Mouse (Mus musculus): ENCODE measurements around the gene Hscb. TPM values are rescaled to one million over a fixed set of nuclear protein-coding genes. Genes with fewer than 3 reads are reported as not detected.

Gene Hscb
- polyA plus RNA-seq, 1 experiment from 2014 or later: 30.2 TPM

- no peaks in the 10 kb centered on the region for H3K9me3 ChIP-seq (replicated peaks; ENCODE audit: control insufficient read depth, low read length)
- ATAC-seq (replicated peaks; ENCODE audit: insufficient number of reproducible peaks, low FRiP score, low TSS enrichment): no peak
- H3K36me3 ChIP-seq (ENCODE audit: control insufficient read depth, insufficient read depth, low read length): peaks cover 12% of the 10 kb centered on the region
- no peak overlapping the region for H3K27ac ChIP-seq (ENCODE audit: low read depth, low read length)
- H3K4me3 ChIP-seq (ENCODE audit: low read depth, low read length): no peak overlapping the region
- WGBS (ENCODE audit: insufficient replicate concordance): 78% methylated on average over 4 of the region's 4 CpGs
- peaks cover 7% of the 10 kb centered on the region; the same call in 1 of the 2 replicates for H3K4me1 ChIP-seq (ENCODE audit: control insufficient read depth, insufficient read depth, low read length)
- no peaks in the 10 kb centered on the region for H3K27me3 ChIP-seq (ENCODE audit: control insufficient read depth, insufficient read depth, low read length)
- no peak overlapping the region for H3K9ac ChIP-seq (ENCODE audit: low read depth, low read length)
- no peak overlapping the region for H3K4me2 ChIP-seq
Measured at GRCm38 (mm10) chr5:110802186-110802585, 37.4 kb downstream of the Hscb start.

- 0 out of 2 replicates have a peak, but pooled peaks cover 3% of the 10 kb centered on the region for H3K4me1 ChIP-seq (ENCODE audit: control insufficient read depth, insufficient read depth, low read length)
- H3K9ac ChIP-seq (ENCODE audit: low read depth, low read length): no peak overlapping the region
- peaks cover 18% of the 10 kb centered on the region for H3K36me3 ChIP-seq (ENCODE audit: control insufficient read depth, insufficient read depth, low read length)
- ATAC-seq (replicated peaks; ENCODE audit: insufficient number of reproducible peaks, low FRiP score, low TSS enrichment): no peak
- H3K4me3 ChIP-seq (ENCODE audit: low read depth, low read length): no peak overlapping the region
- no peaks in the 10 kb centered on the region for H3K27me3 ChIP-seq (ENCODE audit: control insufficient read depth, insufficient read depth, low read length)
- no peaks in the 10 kb centered on the region for H3K9me3 ChIP-seq (replicated peaks; ENCODE audit: control insufficient read depth, low read length)
- H3K27ac ChIP-seq (ENCODE audit: low read depth, low read length): no peak overlapping the region
- WGBS (ENCODE audit: insufficient replicate concordance): 84% methylated on average over 3 of the region's 3 CpGs
- H3K4me2 ChIP-seq: no peak overlapping the region
Measured at GRCm38 (mm10) chr5:110801036-110801624, 38.4 kb downstream of the Hscb start.

- no peaks in the 10 kb centered on the region for H3K4me1 ChIP-seq (ENCODE audit: control insufficient read depth, insufficient read depth, low read length)
- no peak overlapping the region for H3K27ac ChIP-seq (ENCODE audit: low read depth, low read length)
- WGBS (ENCODE audit: insufficient replicate concordance): 68% methylated on average over 4 of the region's 4 CpGs
- no peak for ATAC-seq (replicated peaks; ENCODE audit: insufficient number of reproducible peaks, low FRiP score, low TSS enrichment)
- no peak overlapping the region for H3K9ac ChIP-seq (ENCODE audit: low read depth, low read length)
- no peaks in the 10 kb centered on the region for H3K27me3 ChIP-seq (ENCODE audit: control insufficient read depth, insufficient read depth, low read length)
- H3K4me2 ChIP-seq: no peak overlapping the region
- peaks cover 46% of the 10 kb centered on the region for H3K36me3 ChIP-seq (ENCODE audit: control insufficient read depth, insufficient read depth, low read length)
- H3K9me3 ChIP-seq (replicated peaks; ENCODE audit: control insufficient read depth, low read length): no peaks in the 10 kb centered on the region
- H3K4me3 ChIP-seq (ENCODE audit: low read depth, low read length): no peak overlapping the region
Measured at GRCm38 (mm10) chr5:110797696-110798095, 41.9 kb downstream of the Hscb start.

- no peak for ATAC-seq (replicated peaks; ENCODE audit: insufficient number of reproducible peaks, low FRiP score, low TSS enrichment)
- Histone ChIP-seq H3K4me3 (ENCODE audit: low read depth, low read length) (no peak overlapping the region), H3K27me3 (ENCODE audit: control insufficient read depth, insufficient read depth, low read length) (no peaks in the 10 kb centered on the region), H3K9me3 (replicated peaks; ENCODE audit: control insufficient read depth, low read length) (no peaks in the 10 kb centered on the region), H3K9ac (ENCODE audit: low read depth, low read length) (no peak overlapping the region), H3K27ac (ENCODE audit: low read depth, low read length) (no peak overlapping the region), H3K4me2 (no peak overlapping the region), H3K36me3 (ENCODE audit: control insufficient read depth, insufficient read depth, low read length) (peaks cover 72% of the 10 kb centered on the region), H3K4me1 (ENCODE audit: control insufficient read depth, insufficient read depth, low read length) (no peaks in the 10 kb centered on the region)
- 94% methylated on average over 7 of the region's 7 CpGs for whole genome bisulfite sequencing (ENCODE audit: insufficient replicate concordance)
Measured at GRCm38 (mm10) chr5:110794363-110794762, 45.2 kb downstream of the Hscb start.

- Histone ChIP-seq H3K4me1 (ENCODE audit: control insufficient read depth, insufficient read depth, low read length) (no peaks in the 10 kb centered on the region), H3K36me3 (ENCODE audit: control insufficient read depth, insufficient read depth, low read length) (peaks cover 57% of the 10 kb centered on the region), H3K9me3 (replicated peaks; ENCODE audit: control insufficient read depth, low read length) (no peaks in the 10 kb centered on the region), H3K4me3 (ENCODE audit: low read depth, low read length) (no peak overlapping the region), H3K27me3 (ENCODE audit: control insufficient read depth, insufficient read depth, low read length) (no peaks in the 10 kb centered on the region), H3K27ac (ENCODE audit: low read depth, low read length) (no peak overlapping the region), H3K9ac (ENCODE audit: low read depth, low read length) (no peak overlapping the region), H3K4me2 (no peak overlapping the region)
- ATAC-seq (replicated peaks; ENCODE audit: insufficient number of reproducible peaks, low FRiP score, low TSS enrichment): 0 out of 2 replicates have a peak, but pooled peaks have one; percentile 32
- 61% methylated on average over 5 of the region's 5 CpGs for WGBS (ENCODE audit: insufficient replicate concordance)
Measured at GRCm38 (mm10) chr5:110788684-110789083, 50.9 kb downstream of the Hscb start.

- no peaks in the 10 kb centered on the region for H3K4me1 ChIP-seq (ENCODE audit: control insufficient read depth, insufficient read depth, low read length)
- no peak overlapping the region for H3K4me2 ChIP-seq
- peaks cover 38% of the 10 kb centered on the region for H3K36me3 ChIP-seq (ENCODE audit: control insufficient read depth, insufficient read depth, low read length)
- no peaks in the 10 kb centered on the region for H3K27me3 ChIP-seq (ENCODE audit: control insufficient read depth, insufficient read depth, low read length)
- no peak overlapping the region for H3K27ac ChIP-seq (ENCODE audit: low read depth, low read length)
- no peak overlapping the region for H3K4me3 ChIP-seq (ENCODE audit: low read depth, low read length)
- no peak overlapping the region for H3K9ac ChIP-seq (ENCODE audit: low read depth, low read length)
- no peak for ATAC-seq (replicated peaks; ENCODE audit: insufficient number of reproducible peaks, low FRiP score, low TSS enrichment)
- WGBS (ENCODE audit: insufficient replicate concordance): 88% methylated on average over 11 of the region's 11 CpGs
- no peaks in the 10 kb centered on the region for H3K9me3 ChIP-seq (replicated peaks; ENCODE audit: control insufficient read depth, low read length)
Measured at GRCm38 (mm10) chr5:110786081-110786835, 53.3 kb downstream of the Hscb start.

GRCm38 (mm10) chr5:110783150-110783549 lies 56.4 kb downstream of the Hscb start:
- Histone ChIP-seq H3K4me2 (no peak overlapping the region), H3K27me3 (ENCODE audit: control insufficient read depth, insufficient read depth, low read length) (no peaks in the 10 kb centered on the region), H3K36me3 (ENCODE audit: control insufficient read depth, insufficient read depth, low read length) (peaks cover 20% of the 10 kb centered on the region), H3K4me1 (ENCODE audit: control insufficient read depth, insufficient read depth, low read length) (peaks cover 3% of the 10 kb centered on the region; the same call in 1 of the 2 replicates), H3K9ac (ENCODE audit: low read depth, low read length) (no peak overlapping the region), H3K4me3 (ENCODE audit: low read depth, low read length) (no peak overlapping the region), H3K9me3 (replicated peaks; ENCODE audit: control insufficient read depth, low read length) (no peaks in the 10 kb centered on the region), H3K27ac (ENCODE audit: low read depth, low read length) (no peak overlapping the region)
- WGBS (ENCODE audit: insufficient replicate concordance): 73% methylated on average over 8 of the region's 8 CpGs
- no peak for ATAC-seq (replicated peaks; ENCODE audit: insufficient number of reproducible peaks, low FRiP score, low TSS enrichment)

- H3K36me3 ChIP-seq (ENCODE audit: control insufficient read depth, insufficient read depth, low read length): peaks cover 14% of the 10 kb centered on the region
- H3K4me3 ChIP-seq (ENCODE audit: low read depth, low read length): no peak overlapping the region
- 70% methylated on average over 7 of the region's 7 CpGs for WGBS (ENCODE audit: insufficient replicate concordance)
- H3K9ac ChIP-seq (ENCODE audit: low read depth, low read length): no peak overlapping the region
- H3K4me1 ChIP-seq (ENCODE audit: control insufficient read depth, insufficient read depth, low read length): peaks cover 3% of the 10 kb centered on the region; the same call in 1 of the 2 replicates
- ATAC-seq (replicated peaks; ENCODE audit: insufficient number of reproducible peaks, low FRiP score, low TSS enrichment): no peak
- H3K27ac ChIP-seq (ENCODE audit: low read depth, low read length): no peak overlapping the region
- no peaks in the 10 kb centered on the region for H3K9me3 ChIP-seq (replicated peaks; ENCODE audit: control insufficient read depth, low read length)
- H3K27me3 ChIP-seq (ENCODE audit: control insufficient read depth, insufficient read depth, low read length): no peaks in the 10 kb centered on the region
- no peak overlapping the region for H3K4me2 ChIP-seq
Measured at GRCm38 (mm10) chr5:110781529-110782238, 57.9 kb downstream of the Hscb start.
